Mouse (Mus musculus): Measurements from ENCODE around the gene D6Ertd527e.

DNA sequence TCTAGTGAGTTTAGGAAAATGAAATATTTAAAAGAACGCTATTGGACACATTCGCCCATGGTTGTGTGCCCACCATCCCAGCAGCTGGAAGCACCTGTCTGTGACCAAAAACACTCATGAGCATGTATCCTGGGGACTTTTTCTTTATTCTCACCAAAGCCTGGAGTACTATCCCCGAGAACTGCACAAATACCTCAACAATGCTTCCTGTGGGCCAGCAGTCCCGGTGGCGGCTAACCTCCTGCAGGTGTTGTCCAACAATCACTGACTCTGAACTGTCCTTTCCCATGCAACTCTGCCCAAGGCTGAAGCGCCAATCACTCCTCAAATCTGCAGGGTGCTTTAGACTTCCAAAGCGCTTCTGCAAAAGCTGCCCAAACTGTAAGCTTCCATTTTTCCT, 12.1 kb downstream of the D6Ertd527e start:
- TF ChIP-seq CTCF (IDR thresholded peaks at IDR 0.05; ENCODE audit: borderline replicate concordance, control insufficient read depth, extremely low read depth, insufficient read depth, low read length, poor library complexity) (no peak), POLR2A (IDR thresholded peaks at IDR 0.05; ENCODE audit: control insufficient read depth, extremely low read depth, insufficient read depth, low read length, poor library complexity) (no peak)
